Mouse (Mus musculus) left cerebral cortex, adult 18-20 months (tissue): ENCODE measurements around the gene Gm45140. TPM values are rescaled to one million over a fixed set of nuclear protein-coding genes. Genes with fewer than 3 reads are reported as not detected.

Source experiments
- DNase-seq, 2 experiments: peaks; one replicate each; pipeline ENCODE4 v3.0.0; 2021 to 2022; ENCODE audit warnings: low spot score in 2 of 2, mixed read lengths in 1 of 2
- total RNA-seq, 2 experiments: library from RNA; stranded (reverse); gene quantifications; 2 replicates each; pipeline ENCODE4 v1.2.3; 2021

Gene Gm45140
- total RNA-seq, 2 experiments from 2014 or later, result 0.53 to 2.2 TPM

DNA sequence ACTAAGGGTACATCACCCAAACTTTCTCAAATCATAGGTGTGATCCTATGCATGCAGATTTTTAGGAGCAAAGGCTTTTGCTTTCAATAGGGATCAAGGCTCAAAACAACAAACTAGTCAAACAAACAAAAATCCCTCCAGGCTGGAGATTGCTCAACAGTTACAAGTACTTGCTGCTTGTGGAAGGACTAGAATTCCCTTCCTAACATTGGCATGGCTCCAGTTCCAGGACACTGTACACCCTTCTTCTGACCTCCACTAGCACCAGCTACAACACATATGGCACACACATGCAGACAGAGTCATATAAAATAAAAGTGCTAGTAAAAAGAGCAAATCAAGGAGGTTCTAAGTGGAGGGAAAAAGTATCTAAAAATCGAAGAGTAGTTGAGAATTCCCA lies 11.2 kb upstream of the Gm45140 start:
- DNase-seq, result no peak

DNA sequence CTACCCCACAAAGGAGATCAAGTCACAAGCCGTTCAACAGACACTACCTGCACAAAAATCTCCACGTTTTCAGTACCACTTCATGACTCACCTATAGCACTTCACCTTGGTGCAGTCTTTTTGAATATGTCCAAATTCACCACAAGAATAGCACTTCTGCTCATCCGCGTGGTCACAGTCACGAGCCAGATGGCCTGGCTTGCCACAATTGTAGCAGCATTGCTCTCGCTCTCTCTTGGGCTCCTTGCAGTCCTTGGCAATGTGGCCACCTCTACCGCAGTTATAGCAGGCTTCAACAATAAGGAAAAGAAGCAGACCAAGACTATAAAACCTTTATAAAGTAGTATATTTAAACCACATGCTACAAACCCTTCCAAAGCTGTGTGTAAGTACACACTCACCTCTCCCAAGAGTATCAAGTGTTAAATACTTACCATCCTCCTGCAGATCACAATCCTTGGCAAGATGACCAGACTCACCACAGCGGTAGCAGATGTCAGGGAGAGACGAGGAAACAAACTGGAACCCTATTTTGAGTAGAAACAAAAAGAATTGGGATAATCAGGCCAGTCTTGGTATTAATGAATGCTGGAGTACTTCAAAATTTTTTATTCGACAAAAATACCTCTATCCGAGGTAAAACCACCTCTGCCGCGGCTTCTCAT lies 9.6 kb upstream of the Gm45140 start:
- no peak for DNase-seq

DNA sequence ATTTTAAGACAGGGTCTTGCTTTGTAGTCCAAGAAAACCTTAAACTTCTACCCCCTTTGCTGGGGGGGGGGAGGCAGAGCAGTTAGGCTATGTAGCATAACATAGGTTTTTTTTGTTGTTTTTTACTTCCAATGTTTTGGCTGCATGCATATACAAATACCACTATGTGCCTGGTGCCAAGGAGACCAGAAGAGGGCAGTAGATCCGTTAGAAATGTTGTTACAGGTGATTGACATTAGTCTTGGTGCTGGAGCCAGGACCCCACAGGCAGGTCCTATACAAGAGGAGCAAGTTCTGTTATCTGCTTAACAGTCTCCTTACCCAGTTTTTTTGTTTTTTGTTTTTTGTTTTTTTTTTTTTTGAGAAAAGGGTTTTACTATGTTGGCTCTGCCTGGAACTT lies 6.7 kb upstream of the Gm45140 start:
- no peak for DNase-seq

DNA sequence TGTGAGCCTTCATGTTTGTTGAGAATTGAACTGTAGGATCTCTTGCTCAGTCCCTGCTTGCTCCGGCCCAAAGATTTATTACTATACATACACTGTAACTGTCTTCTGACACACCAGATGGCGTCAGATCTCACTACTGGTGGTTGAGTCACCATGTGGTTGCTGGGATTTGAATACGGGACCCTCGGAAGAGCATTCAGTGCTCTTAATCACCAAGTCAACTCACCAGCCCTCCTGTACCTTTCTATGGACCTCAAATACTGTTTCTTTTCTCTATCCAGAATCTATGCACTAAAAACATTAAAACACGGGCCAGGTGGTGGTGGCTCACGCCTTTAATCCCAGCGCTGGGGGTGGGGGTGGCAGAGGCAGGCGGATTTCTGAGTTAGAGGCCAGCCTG lies 6.0 kb upstream of the Gm45140 start:
- no peak for DNase-seq

GRCm38 (mm10) chr6:87839797-87840341 lies 4.3 kb upstream of the Gm45140 start:
- DNase-seq, result no peak

DNA sequence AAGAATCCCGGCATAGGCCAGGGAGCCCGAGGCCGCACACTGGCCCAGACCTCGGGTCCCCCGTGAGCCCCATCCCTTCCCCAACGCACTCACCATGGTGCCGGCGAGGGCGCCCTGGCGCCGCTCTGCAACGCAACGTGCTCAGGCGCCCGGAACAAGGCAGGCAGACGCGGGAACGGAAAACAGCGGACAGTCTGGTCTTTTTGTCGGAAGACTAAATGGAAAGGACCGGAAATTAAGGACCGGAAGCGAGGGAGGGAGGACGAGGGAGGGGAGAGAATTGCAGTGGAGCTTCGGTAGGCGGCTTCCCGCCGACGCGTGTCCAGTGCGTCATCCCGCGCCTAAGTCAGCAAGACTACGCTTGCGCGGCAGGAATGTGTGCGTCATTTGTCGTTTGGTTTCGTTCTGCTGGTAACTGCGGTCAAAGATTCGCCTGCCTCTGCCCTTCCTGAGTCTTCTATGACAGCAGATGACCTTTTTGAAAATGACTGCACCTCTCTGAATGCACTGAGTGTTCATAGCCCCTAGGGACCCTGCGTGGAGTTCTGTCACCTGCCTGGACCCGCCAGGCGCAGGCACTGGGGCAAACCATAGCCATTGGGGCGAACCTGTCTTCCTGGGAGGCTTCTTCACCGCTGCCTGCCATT lies 3.1 kb upstream of the Gm45140 start, which contains the start of gene Isy1:
Isy1 (minus strand) TSS at position 248 of the 647 bp plus-strand sequence.
- DNase-seq, result peak; percentile 96 to 98

- DNase-seq, result no peak
Measured at GRCm38 (mm10) chr6:87820366-87820765, 15.2 kb downstream of the Gm45140 start.

DNA sequence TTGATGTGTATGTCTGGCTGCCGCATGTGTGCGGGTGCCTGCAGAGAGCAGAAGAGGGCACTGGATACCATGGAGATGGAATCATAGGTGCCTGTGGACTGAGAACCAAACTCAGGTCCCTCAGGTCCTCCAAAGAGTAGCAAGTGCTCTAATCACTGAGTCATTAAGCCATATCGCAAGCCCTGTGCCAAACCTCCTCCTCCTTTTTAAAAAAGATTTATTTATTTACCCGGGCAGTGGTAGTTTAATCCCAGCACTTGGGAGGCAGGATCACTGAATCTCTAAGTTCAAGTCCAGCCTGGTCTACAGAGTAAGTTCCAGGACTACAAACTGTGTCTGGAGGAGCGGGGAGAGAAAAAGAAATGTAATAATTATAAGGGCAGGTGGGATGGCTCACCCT lies 21.1 kb downstream of the Gm45140 start:
- no peak for DNase-seq

DNA sequence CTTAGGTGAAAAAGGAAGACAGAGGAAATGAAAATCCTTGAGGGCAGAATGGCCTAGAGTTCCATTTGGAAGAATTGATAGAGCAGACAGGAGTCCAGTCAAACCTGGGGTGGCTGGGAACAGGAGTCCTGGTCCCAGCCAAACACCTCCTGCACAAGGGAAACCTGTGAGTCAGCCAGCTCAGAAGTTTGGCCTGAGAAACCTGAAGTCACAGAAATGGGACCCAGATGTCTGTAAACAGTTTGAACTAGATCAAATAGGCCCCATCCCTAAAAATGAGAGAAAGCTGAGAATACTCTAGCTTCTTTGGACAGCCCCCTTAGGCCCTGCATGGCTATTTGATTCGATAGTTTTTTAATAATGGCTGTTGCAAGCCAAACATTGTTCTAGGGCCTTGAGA lies 22.9 kb downstream of the Gm45140 start:
- no peak for DNase-seq

GRCm38 (mm10) chr6:87811675-87812338 lies 23.8 kb downstream of the Gm45140 start, which contains the start of gene Rab43:
Gene Rab43, minus strand, starts transcription at chr6:87812164.
- peak; percentile 83 to 90 for DNase-seq

DNA sequence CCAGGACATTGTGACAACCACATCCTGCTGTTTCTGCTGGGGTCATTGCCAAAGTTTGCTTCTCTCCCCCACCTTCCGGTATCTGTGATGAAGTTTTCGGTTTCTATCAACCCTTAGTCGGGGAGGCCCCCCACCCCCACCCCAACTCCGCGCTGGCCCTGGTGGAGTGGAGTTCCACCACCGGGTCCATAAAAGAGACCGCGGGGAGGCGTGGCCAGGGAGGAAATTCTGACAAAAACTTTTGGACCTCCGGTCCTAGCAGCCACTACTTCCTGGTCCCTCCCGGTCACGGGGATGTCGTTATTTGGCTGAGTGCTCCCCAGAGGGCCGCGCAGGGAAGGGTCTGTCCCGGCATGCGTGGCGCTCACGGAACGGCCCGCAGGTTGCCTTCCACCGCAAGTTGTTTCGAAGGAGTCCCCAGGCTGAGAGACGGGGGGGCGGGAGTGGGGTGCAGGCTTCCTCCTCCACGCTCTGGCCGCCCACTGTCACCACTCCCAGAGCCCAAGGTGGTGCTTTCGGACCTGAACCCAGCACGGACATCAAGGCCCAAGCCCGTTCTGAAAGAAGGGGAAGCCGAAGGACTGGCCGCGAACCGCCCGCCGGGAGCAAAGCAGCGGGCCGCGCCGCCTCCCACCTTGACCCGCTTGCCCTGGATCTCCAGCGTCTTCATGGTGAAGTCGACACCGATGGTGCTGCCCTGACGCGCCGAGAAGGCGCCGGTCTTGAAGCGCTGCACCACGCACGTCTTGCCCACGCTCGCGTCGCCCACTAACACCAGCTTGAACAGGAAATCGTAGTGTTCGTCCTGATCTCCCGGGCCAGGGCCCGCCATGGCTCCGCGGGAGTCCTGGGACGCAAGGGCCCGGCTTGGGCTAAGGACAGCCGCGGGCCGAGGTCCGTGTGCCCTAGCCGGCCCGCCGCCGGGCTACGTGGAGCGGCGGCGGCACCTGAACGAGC lies 24.6 kb downstream of the Gm45140 start:
- DNase-seq, result peak; percentile 47 to 64

GRCm38 (mm10) chr6:87810311-87810710 lies 25.3 kb downstream of the Gm45140 start:
- DNase-seq, result no peak

DNA sequence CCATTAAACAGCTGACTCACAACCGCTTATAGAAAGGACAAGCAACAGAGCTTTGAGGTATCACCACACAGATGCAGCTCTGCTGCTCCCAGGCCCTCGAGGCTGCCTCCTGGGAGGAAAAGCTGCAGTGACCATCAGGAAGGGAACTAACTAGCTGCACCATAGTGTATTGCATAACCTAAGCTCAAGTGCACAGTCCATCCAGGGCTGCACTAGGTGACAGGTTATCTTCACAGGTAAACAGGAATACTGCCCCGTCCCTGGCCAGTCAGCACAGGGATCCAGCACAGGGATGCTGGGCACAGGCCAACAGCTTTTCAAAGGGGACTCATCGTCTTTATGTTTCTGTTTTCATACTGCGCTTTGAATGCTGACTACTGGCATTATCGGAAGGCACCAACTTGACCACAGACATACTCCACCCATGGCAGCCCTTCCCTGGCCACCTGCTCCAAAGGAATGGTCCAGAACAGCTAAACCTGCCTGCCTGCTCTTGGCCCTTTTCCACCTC lies 25.9 kb downstream of the Gm45140 start:
- DNase-seq, result no peak

GRCm38 (mm10) chr6:87809144-87809543 lies 26.5 kb downstream of the Gm45140 start:
- no peak for DNase-seq

GRCm38 (mm10) chr6:87808521-87808920 lies 27.1 kb downstream of the Gm45140 start:
- DNase-seq, result no peak

DNA sequence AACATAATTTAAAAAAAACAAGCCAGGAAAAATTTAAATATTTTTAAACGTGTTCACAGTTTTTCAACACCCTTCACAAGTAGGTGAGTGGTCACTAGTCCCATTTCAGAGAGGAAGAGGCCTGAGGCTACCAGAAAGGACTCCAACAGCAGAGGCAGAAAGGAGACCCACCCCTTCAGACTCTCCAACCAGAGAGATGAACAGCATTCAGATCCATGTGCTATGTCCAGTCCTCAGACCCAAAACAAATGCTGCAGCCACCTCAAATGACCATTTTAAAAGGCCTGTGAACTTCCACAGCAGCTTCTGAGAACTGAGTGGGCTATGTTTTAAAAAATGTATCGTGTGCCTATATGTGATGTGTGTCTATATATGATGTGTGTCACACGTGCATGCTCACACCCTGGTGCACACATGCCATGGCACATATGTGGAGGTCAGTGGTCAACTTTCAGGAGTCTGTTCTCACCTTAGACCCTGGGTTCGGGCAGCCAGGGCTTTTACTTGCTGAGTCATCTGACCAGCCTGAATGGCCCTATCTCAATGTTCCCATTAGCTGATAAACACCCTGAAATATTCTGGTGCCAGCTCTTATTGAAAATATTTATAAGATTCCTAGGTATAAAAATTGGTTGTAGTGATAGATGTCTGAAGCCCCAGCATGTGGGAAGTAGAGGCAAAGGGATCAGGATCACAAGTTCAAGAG lies 27.7 kb downstream of the Gm45140 start:
- no peak for DNase-seq

GRCm38 (mm10) chr6:87806857-87807256 lies 28.7 kb downstream of the Gm45140 start:
- DNase-seq, result no peak

- DNase-seq, result no peak
Measured at GRCm38 (mm10) chr6:87806028-87806427, 29.6 kb downstream of the Gm45140 start.

DNA sequence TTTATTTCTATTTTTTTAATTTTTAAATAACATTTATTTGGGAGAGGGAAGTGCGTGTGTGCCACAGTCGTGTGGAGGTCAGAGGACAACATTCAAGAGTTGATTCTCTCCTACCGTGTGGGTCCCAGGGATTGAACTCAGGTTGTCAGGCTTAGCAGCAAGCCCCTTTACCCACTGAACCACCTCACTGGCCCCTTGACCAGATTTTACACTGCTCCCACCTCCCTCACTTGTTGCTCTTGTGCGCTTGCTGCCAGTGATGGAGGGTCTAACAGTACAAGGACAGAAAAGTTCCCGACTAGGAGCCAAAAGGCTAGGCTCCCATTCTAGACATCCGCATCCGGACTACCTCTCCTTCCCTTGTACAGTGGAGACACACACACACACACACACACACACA lies 30.1 kb downstream of the Gm45140 start:
- no peak for DNase-seq

- no peak for DNase-seq
Measured at GRCm38 (mm10) chr6:87804886-87805285, 30.7 kb downstream of the Gm45140 start.
